Mouse (Mus musculus): ENCODE measurements at regions not wholly inside any gene's neighbourhood (a gene's known extent, or its start where the extent isn't known, plus 50 kb on each side); places are given as distances from the start of the nearest gene placed in this dataset.

GRCm38 (mm10) chr8:9048116-9048515 is 357.8 kb upstream of the Arglu1 start:
- no peak for TF ChIP-seq CTCF (IDR thresholded peaks at IDR 0.05; ENCODE audit: low read depth)
- TF ChIP-seq EP300 (IDR thresholded peaks at IDR 0.05; ENCODE audit: low read depth), result no peak
